Mouse (Mus musculus): ENCODE data around the gene Ctla4.
A peak's percentile ranks its signal among the peaks of the same experiment; 100 is the strongest.

The Ctla4 gene

DNA sequence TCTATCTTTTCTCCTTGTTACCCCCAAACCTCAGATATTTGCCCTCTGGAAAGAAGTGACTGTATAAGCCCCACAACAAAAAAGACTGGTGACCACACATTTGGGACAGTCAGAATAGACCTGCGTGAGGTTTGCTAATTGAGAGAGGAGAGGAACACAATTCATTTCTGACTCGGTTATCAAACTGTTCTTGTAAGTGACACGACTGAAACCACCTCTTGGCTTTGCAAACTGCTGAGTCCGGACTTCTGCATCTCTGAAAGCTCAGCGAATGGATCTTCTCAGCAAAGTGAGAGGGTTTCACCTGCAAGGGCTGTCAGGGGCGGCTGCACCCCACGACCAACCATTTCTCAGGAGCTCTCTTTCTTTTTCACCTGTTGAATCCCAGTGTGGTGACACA is 43.6 kb downstream of the Ctla4 start:
- no peak for DNase-seq

DNA sequence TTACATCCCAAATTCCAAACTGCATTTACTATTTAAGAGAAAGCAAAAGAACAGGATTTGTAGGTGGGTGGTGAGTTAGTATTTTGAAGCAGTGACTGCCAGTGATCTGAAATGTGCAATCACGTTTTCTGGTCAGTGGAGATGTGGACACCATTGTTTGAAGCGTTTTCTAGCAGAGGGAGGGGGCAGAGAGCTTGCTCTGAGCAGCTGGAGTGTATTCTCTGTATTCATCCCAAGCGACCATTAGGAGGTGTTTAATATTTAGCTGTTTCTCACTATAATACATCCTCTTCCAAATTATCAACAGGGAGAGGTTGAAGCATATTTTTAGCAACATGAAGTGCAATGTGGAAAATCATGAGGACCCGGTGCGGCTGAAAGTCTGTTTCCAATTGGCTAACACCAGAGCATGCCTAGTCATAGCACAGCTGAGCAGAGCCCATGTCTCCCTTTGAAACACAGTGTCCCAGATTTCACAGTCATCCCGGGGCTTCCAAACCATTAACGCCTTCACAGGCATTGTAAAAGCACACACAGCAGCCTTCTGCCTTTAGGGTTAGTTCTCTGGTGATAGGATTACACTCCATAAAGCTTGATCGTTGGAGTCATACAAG is 49.3 kb downstream of the Ctla4 start:
- no peak for DNase-seq

GRCm38 (mm10) chr1:60936963-60937711 is 50.3 kb downstream of the Ctla4 start:
- no peak for DNase-seq

DNA sequence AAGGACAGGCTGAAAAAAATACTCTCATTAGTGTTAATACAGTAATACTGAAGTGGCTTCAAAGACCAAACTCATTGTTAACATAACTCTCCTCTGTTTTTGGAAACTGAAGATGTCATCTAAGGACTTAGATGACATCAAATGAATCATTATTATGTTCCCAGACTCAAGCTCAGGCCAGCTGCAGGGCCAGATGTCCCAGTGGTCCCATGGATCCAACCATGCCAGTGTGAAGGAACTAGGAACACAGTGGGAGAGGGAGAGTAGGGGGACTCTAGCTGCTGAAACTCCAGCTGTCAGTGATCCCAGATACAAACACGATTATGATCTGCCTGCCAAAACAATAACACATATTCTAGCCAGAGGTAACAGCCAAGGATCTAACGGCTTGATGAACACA is 51.5 kb downstream of the Ctla4 start:
- DNase-seq, result no peak

DNA sequence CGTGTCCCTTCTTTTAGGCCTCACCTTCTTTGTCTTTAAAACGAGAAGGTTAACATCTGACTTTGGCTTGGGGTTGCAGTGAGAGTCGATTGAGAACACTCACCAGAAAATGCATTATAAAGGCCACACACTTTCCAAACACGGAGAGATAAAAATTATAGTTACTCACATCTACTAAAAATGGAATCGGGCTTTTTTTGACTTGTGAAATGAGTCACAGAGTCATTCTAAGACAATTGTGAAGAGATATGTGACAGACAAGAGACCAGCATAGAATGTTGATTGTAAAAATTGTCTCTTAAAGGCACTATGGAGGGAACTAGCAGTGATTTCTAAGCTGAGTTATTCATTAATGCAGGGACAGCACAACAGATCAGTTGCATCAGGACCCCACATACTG is 52.2 kb downstream of the Ctla4 start:
- no peak for DNase-seq

GRCm38 (mm10) chr1:60940023-60940422 is 53.2 kb downstream of the Ctla4 start:
- no peak for DNase-seq

- no peak for DNase-seq
Observed at GRCm38 (mm10) chr1:60940620-60941019, 53.8 kb downstream of the Ctla4 start.

- DNase-seq, result no peak
Observed at GRCm38 (mm10) chr1:60941056-60942048, 54.6 kb downstream of the Ctla4 start.

GRCm38 (mm10) chr1:60942921-60943320 is 56.1 kb downstream of the Ctla4 start:
- no peak for DNase-seq

DNA sequence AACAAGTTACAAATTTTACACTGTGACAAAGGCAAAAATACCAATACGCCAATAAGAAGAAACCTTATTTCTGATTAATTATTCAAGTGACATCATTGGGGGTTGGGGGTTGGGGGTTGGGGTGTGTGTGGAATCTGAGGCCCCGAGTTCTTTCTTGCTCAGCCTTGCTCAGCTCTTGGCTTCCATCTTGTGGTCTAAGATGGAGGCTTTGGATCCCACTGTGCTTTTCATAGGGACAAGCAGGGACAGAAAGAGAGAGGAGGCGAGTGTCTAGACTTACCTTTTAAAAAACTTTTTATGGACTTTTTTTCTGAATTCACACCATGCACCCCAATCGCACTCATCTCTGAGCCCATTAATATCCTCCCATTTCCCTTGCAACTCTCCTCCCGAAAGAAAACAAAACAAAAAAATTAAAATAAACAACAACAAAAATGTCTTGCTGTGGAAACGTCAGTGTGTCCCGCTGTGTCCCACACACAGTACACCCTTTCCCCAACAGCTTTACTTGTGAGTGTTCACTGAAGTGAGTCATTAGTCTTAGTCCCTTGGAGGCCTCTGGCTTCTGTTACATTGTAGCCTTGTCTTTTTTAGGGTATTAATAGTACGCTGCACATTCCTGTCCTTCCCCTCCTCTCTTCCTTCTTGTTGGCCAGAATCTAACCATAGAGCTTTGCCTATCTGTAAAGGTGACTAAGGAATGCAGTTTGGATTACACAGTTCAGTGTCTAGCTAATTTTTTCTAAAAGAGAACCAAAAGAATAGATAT is 59.0 kb downstream of the Ctla4 start:
- no peak for DNase-seq

DNA sequence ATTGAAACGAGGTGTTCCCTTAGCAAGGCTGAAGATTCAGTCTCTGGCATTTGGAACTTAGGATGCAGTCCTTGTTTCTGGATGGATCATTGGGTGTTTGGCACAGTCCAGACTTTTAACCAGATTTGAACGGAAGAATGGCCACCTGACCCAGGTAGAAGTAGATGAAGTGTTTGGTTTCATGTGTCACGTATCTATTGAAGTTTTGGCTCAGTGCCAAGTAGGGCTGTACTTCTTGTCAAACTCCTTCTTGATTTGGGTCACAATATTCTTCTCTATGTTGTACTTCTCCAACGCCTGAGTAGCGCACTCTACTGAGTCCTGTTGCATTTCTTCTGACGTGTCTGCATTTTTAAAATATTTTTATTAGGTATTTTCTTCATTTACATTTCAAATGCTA is 61.3 kb downstream of the Ctla4 start:
- no peak for DNase-seq

GRCm38 (mm10) chr1:60952958-60953357 is 66.2 kb downstream of the Ctla4 start:
- no peak for DNase-seq

DNA sequence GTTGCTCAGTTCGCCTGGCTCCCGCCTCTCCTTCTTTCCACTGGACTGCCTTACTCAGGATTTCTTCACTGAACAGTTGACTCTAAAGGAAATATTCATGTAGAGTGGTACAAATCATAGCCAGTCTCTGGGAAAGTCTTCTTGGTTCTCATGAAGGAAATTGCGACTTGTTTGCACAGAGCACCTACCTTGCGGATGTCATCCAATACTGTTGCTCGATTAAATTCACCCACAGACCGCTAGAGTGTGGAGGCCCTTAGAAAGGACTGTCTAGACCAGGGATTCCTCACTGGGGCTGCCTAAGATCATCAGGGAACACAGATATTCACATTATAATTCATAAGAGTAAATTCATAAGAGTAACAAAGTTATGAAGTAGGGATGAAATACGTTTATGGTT is 66.9 kb downstream of the Ctla4 start:
- no peak for DNase-seq

DNA sequence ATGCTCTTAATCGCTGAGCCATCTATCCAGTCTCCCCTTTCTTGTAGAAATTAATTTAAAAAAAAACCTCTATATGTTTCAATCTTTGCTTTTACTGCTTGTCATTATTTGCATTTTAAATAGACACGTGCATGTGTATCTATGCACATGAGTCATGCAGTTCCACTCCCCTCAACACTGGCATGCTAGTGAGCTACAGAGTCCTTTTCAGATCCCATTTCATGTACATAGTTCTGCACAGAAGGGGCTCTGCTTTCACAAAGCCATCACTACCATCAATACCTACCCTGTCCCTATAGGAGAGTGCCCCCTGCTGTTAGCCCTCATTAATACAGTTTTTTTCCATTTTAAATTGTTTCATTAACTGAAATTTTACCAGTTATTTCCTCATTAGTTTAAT is 68.0 kb downstream of the Ctla4 start:
- no peak for DNase-seq

GRCm38 (mm10) chr1:60955186-60955585 is 68.4 kb downstream of the Ctla4 start:
- no peak for DNase-seq

GRCm38 (mm10) chr1:60956196-60956595 is 69.4 kb downstream of the Ctla4 start:
- DNase-seq, result no peak

DNA sequence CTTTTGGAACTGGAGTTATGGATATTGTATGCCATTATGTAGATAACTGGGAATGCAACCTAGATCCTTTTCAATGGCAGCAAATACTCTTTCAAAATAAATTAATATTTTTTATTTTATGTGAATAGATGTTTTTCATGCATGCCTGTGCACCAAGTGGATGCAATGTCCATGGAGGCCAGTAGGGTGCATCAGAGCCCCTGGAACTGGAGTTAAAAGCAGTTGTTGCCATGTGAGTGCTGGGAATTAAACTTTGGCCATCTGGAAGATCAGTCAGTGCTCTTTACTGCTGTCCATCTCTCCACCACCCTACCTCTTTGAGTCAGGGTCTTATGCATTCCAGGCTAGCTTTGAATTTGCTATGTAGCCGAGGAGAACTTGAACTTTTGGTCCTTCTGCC is 71.5 kb downstream of the Ctla4 start:
- no peak for DNase-seq

GRCm38 (mm10) chr1:60959246-60959645 is 72.4 kb downstream of the Ctla4 start:
- DNase-seq, result no peak

DNA sequence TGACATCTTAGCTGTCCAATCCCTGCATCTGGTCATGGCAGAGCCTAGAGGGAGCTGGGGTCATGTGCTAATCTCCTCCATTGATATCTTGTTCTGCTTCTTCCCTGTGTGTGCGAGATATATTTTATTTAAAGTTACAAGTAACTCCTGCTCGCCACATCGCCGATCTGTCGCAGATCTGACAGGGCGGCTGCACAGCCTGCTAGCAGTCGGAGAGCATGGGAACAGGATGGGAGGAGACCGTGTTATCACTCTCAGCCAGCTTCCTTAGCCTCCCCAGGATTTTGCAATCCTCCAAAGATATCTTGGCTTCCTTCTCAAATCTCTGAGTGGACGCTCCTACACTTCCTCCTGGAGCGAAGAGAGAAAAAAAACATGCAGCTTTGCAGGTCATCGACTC is 73.7 kb downstream of the Ctla4 start:
- no peak for DNase-seq

DNA sequence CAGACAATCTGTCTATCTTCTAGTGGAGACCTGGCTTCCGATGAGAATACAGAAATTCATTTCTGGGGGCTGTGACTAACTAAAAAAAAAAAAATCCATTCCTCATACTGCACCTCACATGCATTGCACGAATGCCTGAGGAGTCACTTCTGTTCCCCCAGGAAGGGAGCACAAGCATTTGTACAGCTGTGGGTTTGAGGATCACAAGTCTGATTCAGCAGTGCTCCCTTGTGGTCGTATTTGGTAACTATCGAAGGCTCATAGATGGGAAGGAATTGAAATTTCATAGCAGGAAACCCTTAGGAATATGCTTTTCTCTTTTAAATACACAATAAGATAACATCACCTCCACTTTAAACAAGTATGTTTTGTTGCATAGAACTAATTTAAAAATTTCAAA is 74.3 kb downstream of the Ctla4 start:
- peak; percentile 6 for DNase-seq

- no peak for DNase-seq
Observed at GRCm38 (mm10) chr1:60962095-60962494, 75.3 kb downstream of the Ctla4 start.
